Mouse (Mus musculus): ENCODE data around the gene Catsper3.

The Catsper3 gene

GRCm38 (mm10) chr13:55852205-55852604, 67.8 kb downstream of the Catsper3 start:
- DNase-seq (ENCODE audit: inconsistent ontology term) = no peak

- no peak for DNase-seq (ENCODE audit: inconsistent ontology term)
Observed at GRCm38 (mm10) chr13:55855793-55856192, 71.4 kb downstream of the Catsper3 start.

- DNase-seq (ENCODE audit: inconsistent ontology term) = no peak
Observed at GRCm38 (mm10) chr13:55858463-55858862, 74.1 kb downstream of the Catsper3 start.
